Mouse (Mus musculus) erythroblast, embryonic 14.5 days (primary cell): Measurements from ENCODE around the gene Zfhx3.

ENCODE experiments used
- GATA1 ChIP-seq: IDR thresholded peaks from 2 replicates; pipeline ENCODE4 v1.6.1; 2012; ENCODE audit warnings: low read length, inconsistent platforms, mixed read lengths
- TAL1 ChIP-seq: IDR thresholded peaks from 3 replicates; pipeline ENCODE4 v1.6.1; 2012; ENCODE audit warnings: low read length, inconsistent platforms, mixed read lengths

DNA sequence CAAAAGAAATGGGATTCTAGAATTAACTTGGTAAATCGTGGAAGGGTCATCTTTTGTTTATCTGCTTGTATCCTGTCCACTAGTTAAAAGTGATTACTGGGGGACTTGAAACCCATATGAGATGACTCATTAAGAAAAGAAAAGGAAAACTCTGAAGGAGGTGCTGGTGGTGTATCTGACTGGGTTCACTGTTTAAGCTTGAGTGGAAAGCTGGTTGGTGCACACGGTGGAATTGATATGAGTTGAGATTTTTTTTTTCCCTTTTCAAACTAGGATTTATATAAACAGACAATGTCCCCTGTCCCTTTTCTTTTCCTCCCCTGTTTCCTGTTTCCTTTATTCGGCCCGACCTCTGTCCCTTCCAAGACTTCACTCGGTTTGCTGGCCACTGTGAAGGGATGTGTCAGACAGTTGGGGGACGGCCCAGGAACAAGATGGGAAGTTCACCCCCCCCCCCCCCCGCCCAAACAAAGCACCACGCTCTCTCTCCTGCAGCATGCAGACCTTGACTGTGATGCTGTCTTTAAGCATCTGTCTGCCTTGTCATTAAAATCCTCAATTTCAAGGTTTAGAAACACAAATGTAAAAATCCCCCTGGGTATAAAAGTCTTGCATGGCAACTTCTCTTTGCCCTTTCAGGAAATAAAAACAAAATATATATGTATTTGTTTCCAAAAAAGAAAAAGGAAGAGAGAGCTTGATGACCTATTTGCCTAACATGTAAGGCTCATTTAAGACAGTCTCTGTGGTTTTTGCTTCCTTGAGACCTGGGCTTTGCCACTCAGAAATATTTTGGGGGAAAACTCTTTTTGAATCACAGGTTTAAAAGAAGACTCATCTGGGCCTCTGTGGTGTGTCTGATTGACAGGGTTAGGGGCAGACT lies 768.4 kb downstream of the Zfhx3 start:
- TF ChIP-seq GATA1, result no peak
- no peak for TF ChIP-seq TAL1
